Mouse (Mus musculus) bone marrow macrophage, adult 2 months (primary cell): Measurements from ENCODE around the gene Atp6v0e.

Experiments
- CTCF ChIP-seq: IDR thresholded peaks from 2 replicates; pipeline ENCODE4 v1.5.1; 2012; ENCODE audit warnings: low read depth, mild to moderate bottlenecking, low read length, moderate library complexity
- POLR2A ChIP-seq: IDR thresholded peaks from 2 replicates; pipeline ENCODE4 v1.6.1; 2012; ENCODE audit warnings: mild to moderate bottlenecking, low read depth, low read length, borderline replicate concordance

DNA sequence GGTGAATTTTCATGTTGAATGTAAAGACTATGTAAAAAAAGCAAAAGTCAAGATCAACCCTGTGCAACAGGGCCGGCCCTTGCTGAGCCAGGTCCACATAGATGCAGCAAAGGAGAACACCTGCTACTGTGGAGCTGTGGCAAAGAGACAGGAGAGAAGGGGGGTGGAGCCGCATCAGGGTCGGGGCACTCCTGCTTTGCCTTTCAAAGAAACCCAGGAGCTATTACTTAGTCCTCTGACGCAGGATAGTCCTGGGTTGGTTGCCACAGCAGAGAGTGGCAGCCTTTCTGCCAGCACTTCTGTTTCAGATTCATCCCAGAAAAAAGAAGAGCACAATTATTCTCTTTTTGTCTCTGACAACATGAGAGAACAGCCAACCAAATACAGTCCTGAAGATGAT, 79.5 kb downstream of the Atp6v0e start:
- TF ChIP-seq POLR2A (no peak), CTCF (no peak)
